Mouse (Mus musculus): ENCODE results near the gene Adcyap1r1. TPM values are rescaled to one million over a fixed set of nuclear protein-coding genes. Genes with fewer than 3 reads are reported as not detected.

Adcyap1r1 gene
- polyA plus RNA-seq, 1 experiment from 2014 or later: 2.1 TPM

GRCm38 (mm10) chr6:55480988-55481387, 29.2 kb downstream of the Adcyap1r1 start:
- ATAC-seq (ENCODE audit: low FRiP score, low TSS enrichment): no peak

GRCm38 (mm10) chr6:55482471-55482870, 30.7 kb downstream of the Adcyap1r1 start:
- no peak overlapping the region for H3K9ac ChIP-seq (ENCODE audit: low read depth, low read length)
- 87% methylated on average over 1 of the region's 1 CpGs for WGBS
- H3K36me3 ChIP-seq (ENCODE audit: control insufficient read depth, insufficient read depth, low read length): no peaks in the 10 kb centered on the region
- H3K4me1 ChIP-seq (ENCODE audit: control insufficient read depth, insufficient read depth, low read length): 0 out of 2 replicates have a peak, but pooled peaks cover 3% of the 10 kb centered on the region
- no peak for ATAC-seq (ENCODE audit: low FRiP score, low TSS enrichment)
- no peak overlapping the region for H3K27ac ChIP-seq (ENCODE audit: low read depth, low read length)
- no peaks in the 10 kb centered on the region for H3K27me3 ChIP-seq (ENCODE audit: control insufficient read depth, insufficient read depth, low read length)
- H3K4me2 ChIP-seq (replicated peaks; ENCODE audit: low read depth, low read length): no peak overlapping the region
- H3K9me3 ChIP-seq (ENCODE audit: control insufficient read depth, low read length): no peaks in the 10 kb centered on the region
- H3K4me3 ChIP-seq (ENCODE audit: low read length): no peak overlapping the region

More at GRCm38 (mm10) chr6:55480988-55481387, 29.2 kb downstream of the Adcyap1r1 start:
- H3K27ac ChIP-seq (ENCODE audit: low read depth, low read length): no peak overlapping the region
- no peak overlapping the region for H3K9ac ChIP-seq (ENCODE audit: low read depth, low read length)
- H3K4me1 ChIP-seq (ENCODE audit: control insufficient read depth, insufficient read depth, low read length): no peaks in the 10 kb centered on the region
- no peaks in the 10 kb centered on the region for H3K36me3 ChIP-seq (ENCODE audit: control insufficient read depth, insufficient read depth, low read length)
- H3K9me3 ChIP-seq (ENCODE audit: control insufficient read depth, low read length): no peaks in the 10 kb centered on the region
- WGBS: 87% methylated on average over 1 of the region's 1 CpGs
- no peak overlapping the region for H3K4me3 ChIP-seq (ENCODE audit: low read length)
- no peaks in the 10 kb centered on the region for H3K27me3 ChIP-seq (ENCODE audit: control insufficient read depth, insufficient read depth, low read length)
- no peak overlapping the region for H3K4me2 ChIP-seq (replicated peaks; ENCODE audit: low read depth, low read length)

GRCm38 (mm10) chr6:55483360-55483759, 31.6 kb downstream of the Adcyap1r1 start:
- Histone ChIP-seq H3K9me3 (ENCODE audit: control insufficient read depth, low read length) (no peaks in the 10 kb centered on the region), H3K9ac (ENCODE audit: low read depth, low read length) (no peak overlapping the region), H3K4me2 (replicated peaks; ENCODE audit: low read depth, low read length) (no peak overlapping the region), H3K27ac (ENCODE audit: low read depth, low read length) (no peak overlapping the region), H3K36me3 (ENCODE audit: control insufficient read depth, insufficient read depth, low read length) (no peaks in the 10 kb centered on the region), H3K4me3 (ENCODE audit: low read length) (no peak overlapping the region), H3K4me1 (ENCODE audit: control insufficient read depth, insufficient read depth, low read length) (0 out of 2 replicates have a peak, but pooled peaks cover 9% of the 10 kb centered on the region), H3K27me3 (ENCODE audit: control insufficient read depth, insufficient read depth, low read length) (no peaks in the 10 kb centered on the region)
- 82% methylated on average over 7 of the region's 7 CpGs for WGBS
- ATAC-seq (ENCODE audit: low FRiP score, low TSS enrichment): no peak

- no peak overlapping the region for H3K9ac ChIP-seq (ENCODE audit: low read depth, low read length)
- ATAC-seq (ENCODE audit: low FRiP score, low TSS enrichment): no peak
- WGBS: 45% methylated on average over 4 of the region's 4 CpGs
- H3K4me1 ChIP-seq (ENCODE audit: control insufficient read depth, insufficient read depth, low read length): 0 out of 2 replicates have a peak, but pooled peaks cover 9% of the 10 kb centered on the region
- H3K36me3 ChIP-seq (ENCODE audit: control insufficient read depth, insufficient read depth, low read length): no peaks in the 10 kb centered on the region
- no peaks in the 10 kb centered on the region for H3K9me3 ChIP-seq (ENCODE audit: control insufficient read depth, low read length)
- H3K4me2 ChIP-seq (replicated peaks; ENCODE audit: low read depth, low read length): no peak overlapping the region
- no peak overlapping the region for H3K4me3 ChIP-seq (ENCODE audit: low read length)
- no peak overlapping the region for H3K27ac ChIP-seq (ENCODE audit: low read depth, low read length)
- no peaks in the 10 kb centered on the region for H3K27me3 ChIP-seq (ENCODE audit: control insufficient read depth, insufficient read depth, low read length)
Observed at GRCm38 (mm10) chr6:55484224-55484623, 32.4 kb downstream of the Adcyap1r1 start.

- no peaks in the 10 kb centered on the region for H3K9me3 ChIP-seq (ENCODE audit: control insufficient read depth, low read length)
- H3K4me2 ChIP-seq (replicated peaks; ENCODE audit: low read depth, low read length): no peak overlapping the region
- no peak for ATAC-seq (ENCODE audit: low FRiP score, low TSS enrichment)
- H3K9ac ChIP-seq (ENCODE audit: low read depth, low read length): no peak overlapping the region
- H3K4me1 ChIP-seq (ENCODE audit: control insufficient read depth, insufficient read depth, low read length): 0 out of 2 replicates have a peak, but pooled peaks cover 9% of the 10 kb centered on the region
- no peaks in the 10 kb centered on the region for H3K27me3 ChIP-seq (ENCODE audit: control insufficient read depth, insufficient read depth, low read length)
- no peaks in the 10 kb centered on the region for H3K36me3 ChIP-seq (ENCODE audit: control insufficient read depth, insufficient read depth, low read length)
- 67% methylated on average over 4 of the region's 4 CpGs for WGBS
- H3K4me3 ChIP-seq (ENCODE audit: low read length): no peak overlapping the region
- no peak overlapping the region for H3K27ac ChIP-seq (ENCODE audit: low read depth, low read length)
Observed at GRCm38 (mm10) chr6:55485216-55485615, 33.4 kb downstream of the Adcyap1r1 start.

GRCm38 (mm10) chr6:55487726-55488125, 35.9 kb downstream of the Adcyap1r1 start:
- Histone ChIP-seq H3K4me3 (ENCODE audit: low read length) (no peak overlapping the region), H3K27ac (ENCODE audit: low read depth, low read length) (no peak overlapping the region), H3K4me2 (replicated peaks; ENCODE audit: low read depth, low read length) (no peak overlapping the region), H3K9ac (ENCODE audit: low read depth, low read length) (no peak overlapping the region), H3K4me1 (ENCODE audit: control insufficient read depth, insufficient read depth, low read length) (0 out of 2 replicates have a peak, but pooled peaks cover 9% of the 10 kb centered on the region), H3K9me3 (ENCODE audit: control insufficient read depth, low read length) (no peaks in the 10 kb centered on the region), H3K27me3 (ENCODE audit: control insufficient read depth, insufficient read depth, low read length) (no peaks in the 10 kb centered on the region), H3K36me3 (ENCODE audit: control insufficient read depth, insufficient read depth, low read length) (no peaks in the 10 kb centered on the region)
- WGBS: 53% methylated on average over 6 of the region's 6 CpGs
- no peak; the same call in 1 of the 2 replicates for ATAC-seq (ENCODE audit: low FRiP score, low TSS enrichment)

GRCm38 (mm10) chr6:55496201-55496600, 44.4 kb downstream of the Adcyap1r1 start:
- WGBS: 92% methylated on average over 4 of the region's 4 CpGs
- Histone ChIP-seq H3K36me3 (ENCODE audit: control insufficient read depth, insufficient read depth, low read length) (no peaks in the 10 kb centered on the region), H3K4me2 (replicated peaks; ENCODE audit: low read depth, low read length) (no peak overlapping the region), H3K9ac (ENCODE audit: low read depth, low read length) (no peak overlapping the region), H3K4me1 (ENCODE audit: control insufficient read depth, insufficient read depth, low read length) (no peaks in the 10 kb centered on the region), H3K27ac (ENCODE audit: low read depth, low read length) (no peak overlapping the region), H3K27me3 (ENCODE audit: control insufficient read depth, insufficient read depth, low read length) (no peaks in the 10 kb centered on the region), H3K4me3 (ENCODE audit: low read length) (no peak overlapping the region), H3K9me3 (ENCODE audit: control insufficient read depth, low read length) (no peaks in the 10 kb centered on the region)
- no peak for ATAC-seq (ENCODE audit: low FRiP score, low TSS enrichment)

GRCm38 (mm10) chr6:55498753-55499152, 47.0 kb downstream of the Adcyap1r1 start:
- no peak overlapping the region for H3K4me2 ChIP-seq (replicated peaks; ENCODE audit: low read depth, low read length)

GRCm38 (mm10) chr6:55501061-55501460, 49.3 kb downstream of the Adcyap1r1 start:
- Histone ChIP-seq H3K9me3 (ENCODE audit: control insufficient read depth, low read length) (no peaks in the 10 kb centered on the region), H3K4me1 (ENCODE audit: control insufficient read depth, insufficient read depth, low read length) (no peaks in the 10 kb centered on the region), H3K9ac (ENCODE audit: low read depth, low read length) (no peak overlapping the region), H3K27ac (ENCODE audit: low read depth, low read length) (no peak overlapping the region), H3K36me3 (ENCODE audit: control insufficient read depth, insufficient read depth, low read length) (no peaks in the 10 kb centered on the region), H3K4me3 (ENCODE audit: low read length) (no peak overlapping the region), H3K27me3 (ENCODE audit: control insufficient read depth, insufficient read depth, low read length) (no peaks in the 10 kb centered on the region), H3K4me2 (replicated peaks; ENCODE audit: low read depth, low read length) (no peak overlapping the region)
- ATAC-seq (ENCODE audit: low FRiP score, low TSS enrichment): no peak
- WGBS: 54% methylated on average over 6 of the region's 6 CpGs

More at GRCm38 (mm10) chr6:55498753-55499152, 47.0 kb downstream of the Adcyap1r1 start:
- Histone ChIP-seq H3K9me3 (ENCODE audit: control insufficient read depth, low read length) (no peaks in the 10 kb centered on the region), H3K4me3 (ENCODE audit: low read length) (no peak overlapping the region), H3K9ac (ENCODE audit: low read depth, low read length) (no peak overlapping the region), H3K27me3 (ENCODE audit: control insufficient read depth, insufficient read depth, low read length) (no peaks in the 10 kb centered on the region), H3K36me3 (ENCODE audit: control insufficient read depth, insufficient read depth, low read length) (no peaks in the 10 kb centered on the region), H3K4me1 (ENCODE audit: control insufficient read depth, insufficient read depth, low read length) (no peaks in the 10 kb centered on the region), H3K27ac (ENCODE audit: low read depth, low read length) (no peak overlapping the region)
- ATAC-seq (ENCODE audit: low FRiP score, low TSS enrichment): no peak

Measured in kidney, embryonic 14.5 days (tissue).